Mouse (Mus musculus) liver, adult 10 weeks (tissue): ENCODE results near the gene Krtap28-13. TPM values are rescaled to one million over a fixed set of nuclear protein-coding genes. Genes with fewer than 3 reads are reported as not detected.

Source experiments
- polyA plus RNA-seq: library from polyadenylated mRNA; stranded (reverse); fragments of 350-450 nt; fragmentation: Illumina TruSeq; extraction: RNeasy Lipid Tissue Mini Kit (QIAGEN cat#74804); gene quantifications from one replicate; pipeline ENCODE4 v1.2.3, GENCODE M21; 2014; ENCODE audit warnings: low read depth, low replicate concordance

Krtap28-13 gene
- not detected for polyA plus RNA-seq

GRCm38 (mm10) chr1:83060643-83061042 lies at the start of gene Krtap28-13:
Krtap28-13 (plus strand) TSS chr1:83060930.

GRCm38 (mm10) chr1:83038109-83038672 lies 22.5 kb upstream of the Krtap28-13 start, which contains the start of gene Slc19a3:
Slc19a3 (minus strand) TSS chr1:83038448.

GRCm38 (mm10) chr1:83042380-83042779 lies 18.4 kb upstream of the Krtap28-13 start, which contains the start of gene Krtap28-10:
Krtap28-10 (minus strand) TSS chr1:83042480.

GRCm38 (mm10) chr1:83044882-83045427 lies 15.8 kb upstream of the Krtap28-13 start, which contains the start of gene Gm47969:
Gm47969 (plus strand) TSS chr1:83044932.

GRCm38 (mm10) chr1:83059278-83059677 lies 1.5 kb upstream of the Krtap28-13 start, which contains the start of gene A030005K14Rik:
A030005K14Rik (minus strand) TSS chr1:83059378.

Other genes starting within 250 kb of the Krtap28-13 start
- gene Agfg1, start 221.4 kb upstream of the Krtap28-13 start, polyA plus RNA-seq = 18.7 TPM
- not detected for gene A030005L19Rik, start 147.6 kb upstream of the Krtap28-13 start, polyA plus RNA-seq
- gene A030014E15Rik, start 136.0 kb upstream of the Krtap28-13 start, polyA plus RNA-seq = not detected
- gene Gm6217, start 129.5 kb upstream of the Krtap28-13 start, polyA plus RNA-seq = not detected
- gene A030003K21Rik, start 117.5 kb upstream of the Krtap28-13 start, polyA plus RNA-seq = not detected
- not detected for gene Gm7544, start 104.9 kb upstream of the Krtap28-13 start, polyA plus RNA-seq
- gene Gm47955, start 100.6 kb upstream of the Krtap28-13 start, polyA plus RNA-seq = not detected
- gene Gm47959, start 60.4 kb upstream of the Krtap28-13 start, polyA plus RNA-seq = not detected
- not detected for gene Slc19a3, start 22.5 kb upstream of the Krtap28-13 start, polyA plus RNA-seq
- not detected for gene Krtap28-10, start 18.4 kb upstream of the Krtap28-13 start, polyA plus RNA-seq
- not detected for gene Gm47969, start 16.0 kb upstream of the Krtap28-13 start, polyA plus RNA-seq
- gene A030005K14Rik, start 1.6 kb upstream of the Krtap28-13 start, polyA plus RNA-seq = not detected
- gene Ccl20, start 55.8 kb downstream of the Krtap28-13 start, polyA plus RNA-seq = not detected
- not detected for gene Daw1, start 98.8 kb downstream of the Krtap28-13 start, polyA plus RNA-seq